In the genomic region with DNA sequence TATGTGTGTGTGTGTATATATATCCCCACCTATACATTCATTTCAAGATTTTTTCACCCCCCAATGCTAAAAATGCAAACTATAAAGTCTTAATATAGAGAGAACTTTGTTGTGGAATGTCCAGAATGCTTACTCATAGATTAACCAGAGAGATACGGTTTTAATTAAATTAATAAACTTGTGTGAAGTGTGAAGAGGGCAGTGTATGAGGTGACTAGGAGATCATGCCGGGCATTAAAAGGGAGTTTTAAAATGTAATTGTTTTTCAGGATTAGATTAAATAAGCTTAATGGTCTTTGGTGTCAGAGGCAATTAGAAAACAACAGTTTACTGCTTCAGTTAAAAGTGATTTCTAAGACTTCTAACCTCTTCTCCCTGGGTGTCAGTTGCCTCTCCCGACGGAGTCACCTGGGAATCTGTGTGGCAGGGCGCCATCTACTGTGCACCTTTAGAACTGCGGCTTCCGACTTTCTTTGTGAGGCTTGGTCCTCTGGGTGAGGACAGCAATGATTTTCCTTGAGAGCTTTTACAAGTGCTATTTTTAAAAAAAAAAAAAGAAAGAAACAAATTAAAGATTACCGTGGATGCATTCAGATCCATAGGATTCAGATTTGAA, we compare ENCODE assay signal across 9 mouse cellular contexts. TPM values are rescaled to one million over a fixed set of nuclear protein-coding genes. Genes with fewer than 3 reads are reported as not detected.
DNase-seq lines count a peak whose midpoint lies in the region; ATAC-seq and TF ChIP-seq lines count a peak whose summit lies in the region.
"Had no signal": no experiment of that assay in that cellular context is flagged by ENCODE, and none has a peak within 500 bp of the region (broad histone marks: within the 10 kb centered on the region; RNA-seq: fewer than 3 reads in every experiment).

No protein-coding gene starts in this region.

- no peak overlapping the region for H3K4me3 ChIP-seq in heart, adult 2 months
- no peak overlapping the region for H3K4me3 ChIP-seq in heart, embryonic 11.5 days (ENCODE audit: low read depth, low read length)
- H3K4me3 ChIP-seq in forebrain, embryonic 14.5 days (ENCODE audit: low read depth, low read length) = no peak overlapping the region
- no peak overlapping the region for H3K4me3 ChIP-seq in hindbrain, embryonic 15.5 days
- no peak overlapping the region for H3K4me3 ChIP-seq in testis, adult 2 months (ENCODE audit: control insufficient read depth, low read depth, low read length)
- H3K4me3 ChIP-seq: myocyte had no signal

- no peak overlapping the region for H3K27ac ChIP-seq in heart, adult 2 months
- H3K27ac ChIP-seq in heart, embryonic 11.5 days (ENCODE audit: low read depth, low read length) = no peak overlapping the region
- no peak overlapping the region for H3K27ac ChIP-seq in forebrain, embryonic 14.5 days (ENCODE audit: low read depth, low read length)
- no peak overlapping the region for H3K27ac ChIP-seq in hindbrain, embryonic 15.5 days (replicated peaks)
- H3K27ac ChIP-seq in testis, adult 2 months (ENCODE audit: control insufficient read depth, insufficient read depth, low read depth, low read length) = no peak overlapping the region

- no peak overlapping the region for H3K9ac ChIP-seq in heart, adult 2 months (ENCODE audit: low read depth, low read length)
- no peak overlapping the region for H3K9ac ChIP-seq in heart, embryonic 11.5 days (ENCODE audit: low read depth, low read length)
- no peak overlapping the region for H3K9ac ChIP-seq in forebrain, embryonic 14.5 days (ENCODE audit: low read length)
- no peak overlapping the region for H3K9ac ChIP-seq in hindbrain, embryonic 15.5 days

- TF ChIP-seq CTCF in heart, adult 2 months (IDR thresholded peaks at IDR 0.05) = peak; percentile 97
- peak; percentile 87; the same call in 1 of the 2 replicates for TF ChIP-seq CTCF in testis, adult 2 months (IDR thresholded peaks at IDR 0.05; ENCODE audit: control insufficient read depth, insufficient read depth, insufficient replicate concordance, low read depth, low read length)

- H3K36me3 ChIP-seq in heart, adult 2 months (ENCODE audit: control insufficient read depth, insufficient read depth, low read length) = no peaks in the 10 kb centered on the region
- no peaks in the 10 kb centered on the region for H3K36me3 ChIP-seq in heart, embryonic 11.5 days (ENCODE audit: control insufficient read depth, insufficient read depth, low read length)
- H3K36me3 ChIP-seq in forebrain, embryonic 14.5 days (ENCODE audit: control insufficient read depth, insufficient read depth, low read length) = no peaks in the 10 kb centered on the region
- no peaks in the 10 kb centered on the region for H3K36me3 ChIP-seq in hindbrain, embryonic 15.5 days
- no peaks in the 10 kb centered on the region for H3K36me3 ChIP-seq in testis, adult 2 months (ENCODE audit: control insufficient read depth, insufficient read depth, low read length)

- no peak for ATAC-seq in heart, embryonic 11.5 days (replicated peaks; ENCODE audit: insufficient number of reproducible peaks, low FRiP score, low TSS enrichment)
- peak; percentile 72 for ATAC-seq in forebrain, embryonic 14.5 days
- peak; percentile 71; the same call in 1 of the 2 replicates for ATAC-seq in hindbrain, embryonic 15.5 days (ENCODE audit: low FRiP score, low read depth)

- TF ChIP-seq POLR2A in heart, adult 2 months (IDR thresholded peaks at IDR 0.05; ENCODE audit: insufficient read depth, low read depth, low read length) = no peak
- TF ChIP-seq POLR2A in testis, adult 2 months (IDR thresholded peaks at IDR 0.05; ENCODE audit: control insufficient read depth, low read depth, low read length) = no peak

- H3K27me3 ChIP-seq in heart, adult 2 months (ENCODE audit: control insufficient read depth, insufficient read depth, low read length) = no peaks in the 10 kb centered on the region
- no peaks in the 10 kb centered on the region for H3K27me3 ChIP-seq in heart, embryonic 11.5 days (ENCODE audit: control insufficient read depth, insufficient read depth, low read length)
- H3K27me3 ChIP-seq in forebrain, embryonic 14.5 days (replicated peaks; ENCODE audit: control insufficient read depth, insufficient read depth, low read length) = no peaks in the 10 kb centered on the region
- H3K27me3 ChIP-seq in hindbrain, embryonic 15.5 days = no peaks in the 10 kb centered on the region
- no peaks in the 10 kb centered on the region for H3K27me3 ChIP-seq in testis, adult 2 months (ENCODE audit: control insufficient read depth, insufficient read depth, low read length)

- no peaks in the 10 kb centered on the region for H3K79me2 ChIP-seq in heart, adult 2 months (replicated peaks; ENCODE audit: control insufficient read depth, insufficient read depth, low read length)

- no peaks in the 10 kb centered on the region for H3K4me1 ChIP-seq in heart, adult 2 months (ENCODE audit: control insufficient read depth, insufficient read depth, low read length)
- H3K4me1 ChIP-seq in heart, embryonic 11.5 days (ENCODE audit: control insufficient read depth, insufficient read depth, low read length) = no peaks in the 10 kb centered on the region
- H3K4me1 ChIP-seq in forebrain, embryonic 14.5 days (ENCODE audit: control insufficient read depth, insufficient read depth, low read length) = no peaks in the 10 kb centered on the region
- H3K4me1 ChIP-seq in hindbrain, embryonic 15.5 days (replicated peaks) = no peaks in the 10 kb centered on the region
- no peaks in the 10 kb centered on the region for H3K4me1 ChIP-seq in testis, adult 2 months (ENCODE audit: control insufficient read depth, insufficient read depth, low read length)

- intact Hi-C loops in heart, adult 2 months (cut with DNase I) = loop anchor here (1.0 to 2.0 kb wide), 2 partner anchors 1776 to 1834 kb away; no protein-coding TSS in a partner anchor
- intact Hi-C loops in left cerebral cortex, postnatal 25 days (cut with DNase I) = loop anchor here (2.0 to 5.0 kb wide), 2 partner anchors 1776 to 1832 kb away; no protein-coding TSS in a partner anchor

- no peaks in the 10 kb centered on the region for H3K9me3 ChIP-seq in heart, embryonic 11.5 days (replicated peaks; ENCODE audit: control insufficient read depth, low read length)
- H3K9me3 ChIP-seq in forebrain, embryonic 14.5 days (replicated peaks; ENCODE audit: control insufficient read depth, low read length) = no peaks in the 10 kb centered on the region
- H3K9me3 ChIP-seq in hindbrain, embryonic 15.5 days = no peaks in the 10 kb centered on the region

- no peak overlapping the region for H3K4me2 ChIP-seq in heart, embryonic 11.5 days
- no peak overlapping the region for H3K4me2 ChIP-seq in forebrain, embryonic 14.5 days (ENCODE audit: low read length)
- H3K4me2 ChIP-seq in hindbrain, embryonic 15.5 days = no peak overlapping the region

- no peak for TF ChIP-seq EP300 in heart, adult 2 months (IDR thresholded peaks at IDR 0.05; ENCODE audit: insufficient read depth, low read depth, low read length)

- DNase-seq in heart, adult 2 months = peak; percentile 37 to 79
- peak; percentile 8 for DNase-seq in c-Kit-positive CD71-positive TER-119-negative erythroid progenitor cells, embryonic 14.5 days (ENCODE audit: low read depth)
- DNase-seq in forebrain, embryonic 14.5 days (ENCODE audit: low spot score) = peak; percentile 71
- peak; percentile 78 to 84 for DNase-seq in left cerebral cortex, postnatal 25 days (ENCODE audit: low spot score in 2 of 2)
- peak; percentile 3 to 16 for DNase-seq in natural killer cell, adult 2 months (ENCODE audit: low spot score in 2 of 2)

- 20% methylated on average over 8 of the region's 8 CpGs for WGBS in heart, adult 2 months
- 21% methylated on average over 8 of the region's 8 CpGs for WGBS in heart, embryonic 11.5 days (ENCODE audit: insufficient replicate concordance)
- 13% methylated on average over 8 of the region's 8 CpGs for WGBS in forebrain, embryonic 14.5 days
- 14% methylated on average over 8 of the region's 8 CpGs for WGBS in hindbrain, embryonic 15.5 days

RNA-seq across cellular contexts. Expression of gene Rfpl4b, which starts 27.4 kb away (rescaled TPM):
- total RNA-seq in heart, adult 2 months (2021) = not detected
- polyA plus RNA-seq in heart, adult 2 months (2012; rRNA removed) = not detected in 2 replicates
- not detected in 2 replicates for polyA plus RNA-seq in heart, embryonic 11.5 days (2014; fragmentation: Nextera tagmentation; extraction: Ambion mirVana)
- not detected in 2 replicates for polyA plus RNA-seq in forebrain, embryonic 14.5 days (2014; fragmentation: Nextera tagmentation; extraction: Ambion mirVana)
- not detected in 2 replicates for polyA plus RNA-seq in hindbrain, embryonic 15.5 days (2015; fragmentation: Nextera tagmentation; extraction: Ambion mirVana)
- total RNA-seq in left cerebral cortex, postnatal 25 days (2021) = not detected
- polyA plus RNA-seq in testis, adult 2 months (2012; rRNA removed) = not detected in 2 replicates
- polyA plus RNA-seq: myocyte had no signal

Comparison
In these comparisons a context has a peak if more than half of its experiments do, and no peak if none do; other contexts are left out.
1. DNase-seq: peak in every context shown above with its lines; median percentile 81 in left cerebral cortex, postnatal 25 days; 71 in forebrain, embryonic 14.5 days; 58 in heart, adult 2 months; 10 in natural killer cell, adult 2 months; 8 in c-Kit-positive CD71-positive TER-119-negative erythroid progenitor cells, embryonic 14.5 days.